Mouse (Mus musculus) heart, postnatal 0 days (tissue): ENCODE results near the gene Icam5.

ENCODE experiments used
- CTCF ChIP-seq: IDR thresholded peaks from 2 replicates; pipeline ENCODE4 v1.5.1; 2016; ENCODE audit warnings: antibody characterized with exemption, control low read depth, low read depth
- EP300 ChIP-seq: IDR thresholded peaks from 2 replicates; pipeline ENCODE4 v1.6.1; 2016; ENCODE audit warnings: antibody characterized with exemption, low read depth

- no peak for TF ChIP-seq CTCF
- no peak for TF ChIP-seq EP300
Measured at GRCm38 (mm10) chr9:21032491-21032890, 618 bp downstream of the Icam5 start.
